Mouse (Mus musculus): ENCODE measurements around the gene Lama4. TPM values are rescaled to one million over a fixed set of nuclear protein-coding genes. Genes with fewer than 3 reads are reported as not detected.

Lama4 gene
- polyA plus RNA-seq, 1 experiment from 2014 or later: 17.5 TPM

DNA sequence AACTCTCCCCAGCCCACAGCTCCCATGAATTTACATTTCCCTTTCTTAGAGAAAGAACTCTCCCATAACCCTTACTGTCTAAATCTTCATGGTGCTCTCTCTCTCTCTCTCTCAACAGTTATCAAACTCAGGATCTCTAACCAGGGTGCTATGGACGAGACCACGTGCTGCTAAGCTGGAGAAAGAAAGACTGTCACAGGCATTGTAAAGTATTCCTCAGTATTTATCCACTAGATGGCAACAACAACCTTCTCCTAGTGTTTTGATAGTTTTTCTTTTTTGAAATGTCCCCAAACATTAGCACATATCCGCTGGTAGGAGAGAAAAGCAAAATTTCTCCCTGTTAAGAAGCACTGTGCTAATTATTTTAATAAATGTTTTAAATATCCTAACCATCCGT lies 156.1 kb downstream of the Lama4 start:
- H3K27ac ChIP-seq (ENCODE audit: low read length): no peak overlapping the region
- H3K4me2 ChIP-seq (ENCODE audit: low read length): no peak overlapping the region
- no peaks in the 10 kb centered on the region for H3K36me3 ChIP-seq (ENCODE audit: control insufficient read depth, insufficient read depth)
- no peaks in the 10 kb centered on the region for H3K9me3 ChIP-seq (ENCODE audit: control insufficient read depth, low read length)
- no peak overlapping the region for H3K4me3 ChIP-seq (replicated peaks; ENCODE audit: low read length)
- peak; percentile 70 for ATAC-seq
- H3K9ac ChIP-seq (replicated peaks; ENCODE audit: low read depth, low read length): no peak overlapping the region
- no peaks in the 10 kb centered on the region for H3K4me1 ChIP-seq (replicated peaks; ENCODE audit: control insufficient read depth, insufficient read depth, low read length)
- 37% methylated on average over 4 of the region's 4 CpGs for WGBS
- no peaks in the 10 kb centered on the region for H3K27me3 ChIP-seq (replicated peaks; ENCODE audit: control insufficient read depth, insufficient read depth, low read length)

DNA sequence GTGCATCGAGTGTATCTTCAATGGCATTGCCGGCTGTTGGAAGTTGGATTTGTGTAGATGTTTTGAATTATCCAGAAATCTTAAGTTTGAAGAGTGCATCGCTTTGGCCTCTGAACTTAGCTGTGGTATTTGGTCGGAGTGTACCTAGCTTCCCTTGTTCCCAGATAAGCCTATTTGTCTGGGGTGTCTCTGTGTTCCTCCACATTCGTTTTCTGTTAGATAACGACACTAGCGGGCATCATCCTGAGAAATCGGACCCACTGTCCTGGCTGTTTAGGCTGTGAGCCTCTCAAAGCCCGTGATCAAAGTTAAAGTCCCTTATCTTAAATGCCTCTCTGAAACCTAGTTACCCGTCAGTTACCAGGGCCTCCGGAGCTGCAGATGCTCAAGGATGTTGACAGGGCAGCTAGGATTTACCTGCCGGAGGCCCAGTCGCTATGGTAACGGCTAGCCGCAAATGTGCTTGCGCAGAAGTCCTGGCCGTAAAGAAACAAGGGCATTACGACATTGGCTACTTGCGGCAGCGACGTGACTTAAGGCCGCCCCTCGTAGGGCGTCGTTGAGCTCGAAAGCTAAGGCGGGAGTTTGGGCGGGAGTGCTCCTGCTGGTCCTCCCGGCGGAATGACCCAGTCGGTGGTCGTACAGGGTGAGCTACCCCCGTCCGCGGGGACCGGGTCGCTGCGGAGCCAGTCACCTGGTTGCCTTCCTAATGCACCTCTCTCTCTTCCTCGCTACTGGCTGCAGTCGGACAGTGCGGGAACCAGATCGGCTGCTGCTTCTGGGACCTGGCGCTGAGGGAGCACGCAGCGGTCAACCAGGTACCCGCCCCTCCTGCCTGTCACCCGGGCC lies 168.4 kb downstream of the Lama4 start, which contains the start of the genes Fam229b and Tube1:
TSS of gene Fam229b (minus strand) at position 453 of the 849 bp plus-strand sequence.
TSS of gene Tube1 (plus strand) at position 515 of the 849 bp plus-strand sequence.
- peaks cover 12% of the 10 kb centered on the region for H3K4me1 ChIP-seq (replicated peaks; ENCODE audit: control insufficient read depth, insufficient read depth, low read length)
- H3K9ac ChIP-seq (replicated peaks; ENCODE audit: low read depth, low read length): peak within 1 kb of the TSS; percentile 69
- H3K27ac ChIP-seq (ENCODE audit: low read length): peak within 1 kb of the TSS; percentile 46
- H3K9me3 ChIP-seq (ENCODE audit: control insufficient read depth, low read length): no peaks in the 10 kb centered on the region
- peak within 1 kb of the TSS; percentile 61 for H3K4me3 ChIP-seq (replicated peaks; ENCODE audit: low read length)
- no peaks in the 10 kb centered on the region for H3K27me3 ChIP-seq (replicated peaks; ENCODE audit: control insufficient read depth, insufficient read depth, low read length)
- H3K36me3 ChIP-seq (ENCODE audit: control insufficient read depth, insufficient read depth): no peaks in the 10 kb centered on the region
- WGBS: 5% methylated on average over 47 of the region's 47 CpGs
- peak within 1 kb of the TSS; percentile 78 for H3K4me2 ChIP-seq (ENCODE audit: low read length)
- peak; percentile 93 for ATAC-seq

DNA sequence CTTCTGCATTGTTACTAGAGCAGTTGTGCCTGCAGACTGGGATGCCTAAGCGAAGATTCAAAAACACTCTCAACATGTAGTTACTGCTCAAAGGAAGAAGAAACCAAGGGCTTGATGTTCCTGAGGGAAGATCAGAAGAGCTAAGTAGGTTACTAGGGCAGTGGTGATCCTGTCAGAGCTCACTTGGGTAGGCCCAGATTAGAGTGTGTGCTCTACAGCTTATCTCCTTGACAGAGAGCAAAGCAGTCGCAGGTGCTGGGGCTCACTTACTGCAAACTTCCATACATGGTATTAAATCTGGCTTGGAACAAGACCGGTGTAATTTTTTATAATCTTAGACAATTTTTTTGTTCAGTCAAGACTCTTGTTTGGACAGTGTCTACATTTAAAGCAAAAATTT lies 172.5 kb downstream of the Lama4 start:
- WGBS: 90% methylated on average over 3 of the region's 3 CpGs
- Histone ChIP-seq H3K27me3 (replicated peaks; ENCODE audit: control insufficient read depth, insufficient read depth, low read length) (no peaks in the 10 kb centered on the region), H3K4me3 (replicated peaks; ENCODE audit: low read length) (no peak overlapping the region)

DNA sequence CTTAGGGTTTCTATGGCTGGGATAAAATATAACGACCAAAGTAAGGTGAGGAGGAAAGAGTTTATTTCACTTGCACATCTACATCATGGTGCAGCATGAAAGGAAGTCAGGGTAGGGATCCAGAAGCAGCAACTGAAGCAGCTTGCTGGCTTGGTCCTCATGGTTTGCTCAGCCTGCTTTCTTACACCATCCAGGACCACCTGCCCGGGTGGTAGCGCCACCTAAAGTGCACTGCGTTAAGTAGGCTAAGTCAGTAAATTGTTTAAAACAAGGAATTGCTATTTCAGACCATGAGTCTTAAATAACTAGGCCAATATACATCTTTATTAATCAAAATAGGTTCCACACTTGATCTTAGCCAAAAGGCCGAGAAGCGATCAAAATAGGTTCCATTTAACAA lies 173.4 kb downstream of the Lama4 start:
- H3K36me3 ChIP-seq (ENCODE audit: control insufficient read depth, insufficient read depth): peaks cover 10% of the 10 kb centered on the region
- WGBS: 83% methylated on average over 6 of the region's 6 CpGs

More for the DNA sequence above, 172.5 kb downstream of the Lama4 start:
- no peak overlapping the region for H3K27ac ChIP-seq (ENCODE audit: low read length)
- peaks cover 7% of the 10 kb centered on the region for H3K36me3 ChIP-seq (ENCODE audit: control insufficient read depth, insufficient read depth)
- ATAC-seq: no peak
- no peak overlapping the region for H3K4me2 ChIP-seq (ENCODE audit: low read length)
- no peaks in the 10 kb centered on the region for H3K9me3 ChIP-seq (ENCODE audit: control insufficient read depth, low read length)
- peaks cover 12% of the 10 kb centered on the region for H3K4me1 ChIP-seq (replicated peaks; ENCODE audit: control insufficient read depth, insufficient read depth, low read length)
- H3K9ac ChIP-seq (replicated peaks; ENCODE audit: low read depth, low read length): no peak overlapping the region

DNA sequence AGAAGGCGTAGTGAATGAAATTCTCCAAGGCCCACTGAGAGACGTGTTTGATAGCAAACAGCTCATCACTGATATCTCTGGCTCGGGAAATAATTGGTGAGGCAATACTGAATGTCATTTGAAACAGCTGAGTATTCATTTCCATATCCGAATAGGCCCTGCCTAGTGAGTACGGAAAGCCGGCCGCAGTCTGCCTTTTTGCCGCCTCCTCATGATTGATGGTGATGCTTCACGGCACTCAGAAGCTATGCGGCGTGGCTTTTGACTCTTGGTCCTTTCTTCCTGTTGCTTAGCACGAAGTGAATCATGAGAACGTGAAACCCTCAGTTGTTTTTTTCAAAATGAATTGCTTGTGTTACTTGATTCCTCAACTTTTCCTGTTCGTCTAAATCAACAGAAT lies 175.5 kb downstream of the Lama4 start:
- 89% methylated on average over 14 of the region's 14 CpGs for WGBS
- peaks cover 13% of the 10 kb centered on the region for H3K36me3 ChIP-seq (ENCODE audit: control insufficient read depth, insufficient read depth)

More for the DNA sequence above, 173.4 kb downstream of the Lama4 start:
- no peak overlapping the region for H3K4me3 ChIP-seq (replicated peaks; ENCODE audit: low read length)
- ATAC-seq: no peak
- no peak overlapping the region for H3K27ac ChIP-seq (ENCODE audit: low read length)
- no peaks in the 10 kb centered on the region for H3K27me3 ChIP-seq (replicated peaks; ENCODE audit: control insufficient read depth, insufficient read depth, low read length)
- H3K9ac ChIP-seq (replicated peaks; ENCODE audit: low read depth, low read length): no peak overlapping the region
- H3K9me3 ChIP-seq (ENCODE audit: control insufficient read depth, low read length): no peaks in the 10 kb centered on the region
- H3K4me2 ChIP-seq (ENCODE audit: low read length): no peak overlapping the region
- H3K4me1 ChIP-seq (replicated peaks; ENCODE audit: control insufficient read depth, insufficient read depth, low read length): peaks cover 12% of the 10 kb centered on the region

DNA sequence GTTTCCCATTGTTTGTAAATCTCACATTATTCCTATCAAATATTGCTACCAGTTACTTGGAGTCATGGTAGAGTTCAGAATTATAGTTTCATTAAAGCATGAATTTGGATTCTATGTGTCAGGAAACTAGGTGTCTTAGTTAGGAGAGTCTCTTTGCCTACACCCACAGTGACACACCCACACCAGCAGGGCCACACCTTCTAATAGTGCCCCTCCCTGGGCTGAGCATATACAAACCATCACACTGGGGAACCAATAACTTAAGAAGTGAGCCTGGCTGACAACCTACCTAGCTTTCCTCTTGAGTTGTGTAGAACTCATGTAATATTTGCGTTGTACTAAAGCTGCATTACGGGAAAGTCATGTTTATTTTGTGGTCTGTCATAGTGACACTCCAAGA lies 176.1 kb downstream of the Lama4 start:
- no peak overlapping the region for H3K4me3 ChIP-seq (replicated peaks; ENCODE audit: low read length)
- 99% methylated on average over 2 of the region's 2 CpGs for WGBS
- H3K36me3 ChIP-seq (ENCODE audit: control insufficient read depth, insufficient read depth): peaks cover 13% of the 10 kb centered on the region

More for the DNA sequence above, 175.5 kb downstream of the Lama4 start:
- Histone ChIP-seq H3K27ac (ENCODE audit: low read length) (no peak overlapping the region), H3K27me3 (replicated peaks; ENCODE audit: control insufficient read depth, insufficient read depth, low read length) (no peaks in the 10 kb centered on the region), H3K4me1 (replicated peaks; ENCODE audit: control insufficient read depth, insufficient read depth, low read length) (0 out of 2 replicates have a peak, but pooled peaks cover under 1% of the 10 kb centered on the region), H3K4me3 (replicated peaks; ENCODE audit: low read length) (no peak overlapping the region), H3K4me2 (ENCODE audit: low read length) (no peak overlapping the region), H3K9ac (replicated peaks; ENCODE audit: low read depth, low read length) (no peak overlapping the region), H3K9me3 (ENCODE audit: control insufficient read depth, low read length) (no peaks in the 10 kb centered on the region)
- ATAC-seq: no peak

DNA sequence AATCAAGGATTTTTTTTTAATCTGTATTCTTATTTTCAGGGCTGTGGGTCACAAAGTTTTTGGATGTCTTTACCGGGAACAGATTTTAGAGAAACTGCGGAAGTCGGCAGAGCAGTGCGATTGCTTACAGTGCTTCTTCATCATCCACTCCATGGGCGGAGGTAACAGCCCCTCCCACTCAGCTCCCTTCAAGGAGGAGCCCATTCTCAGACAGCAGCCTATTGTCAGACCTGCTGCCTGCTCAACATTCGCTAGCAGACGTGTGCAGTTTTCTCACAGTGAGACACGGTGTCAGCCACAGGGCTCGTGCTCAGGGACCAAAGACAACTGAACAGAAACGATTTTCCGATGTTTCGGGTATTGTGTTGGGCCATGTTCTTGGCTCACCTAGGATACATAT lies 176.9 kb downstream of the Lama4 start:
- Histone ChIP-seq H3K27me3 (replicated peaks; ENCODE audit: control insufficient read depth, insufficient read depth, low read length) (no peaks in the 10 kb centered on the region), H3K27ac (ENCODE audit: low read length) (no peak overlapping the region), H3K36me3 (ENCODE audit: control insufficient read depth, insufficient read depth) (peaks cover 13% of the 10 kb centered on the region), H3K9ac (replicated peaks; ENCODE audit: low read depth, low read length) (no peak overlapping the region), H3K9me3 (ENCODE audit: control insufficient read depth, low read length) (no peaks in the 10 kb centered on the region), H3K4me3 (replicated peaks; ENCODE audit: low read length) (no peak overlapping the region), H3K4me1 (replicated peaks; ENCODE audit: control insufficient read depth, insufficient read depth, low read length) (no peaks in the 10 kb centered on the region), H3K4me2 (ENCODE audit: low read length) (no peak overlapping the region)
- 80% methylated on average over 12 of the region's 12 CpGs for WGBS
- no peak for ATAC-seq

More for the DNA sequence above, 176.1 kb downstream of the Lama4 start:
- H3K4me1 ChIP-seq (replicated peaks; ENCODE audit: control insufficient read depth, insufficient read depth, low read length): no peaks in the 10 kb centered on the region
- H3K9ac ChIP-seq (replicated peaks; ENCODE audit: low read depth, low read length): no peak overlapping the region
- no peaks in the 10 kb centered on the region for H3K9me3 ChIP-seq (ENCODE audit: control insufficient read depth, low read length)
- H3K4me2 ChIP-seq (ENCODE audit: low read length): no peak overlapping the region
- no peak overlapping the region for H3K27ac ChIP-seq (ENCODE audit: low read length)
- no peak for ATAC-seq
- H3K27me3 ChIP-seq (replicated peaks; ENCODE audit: control insufficient read depth, insufficient read depth, low read length): no peaks in the 10 kb centered on the region

DNA sequence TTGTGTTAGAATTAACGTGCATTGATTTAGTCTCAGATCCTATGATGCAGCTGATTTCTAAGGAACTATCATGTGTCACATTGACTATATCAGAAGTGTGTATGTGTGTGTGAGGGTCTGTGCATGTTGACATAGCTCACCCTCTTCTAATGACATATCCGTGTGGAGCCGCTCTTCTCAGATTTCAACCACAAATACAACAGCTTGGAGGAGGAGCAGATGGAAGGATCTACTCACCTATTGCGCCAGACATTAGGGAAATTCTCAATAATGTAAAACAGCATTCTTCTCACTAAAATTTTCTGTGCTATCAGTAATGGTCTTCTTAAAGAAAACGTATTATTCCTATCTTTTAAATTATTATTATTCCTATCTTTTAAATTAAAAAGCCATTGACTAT lies 191.4 kb downstream of the Lama4 start:
- H3K9ac ChIP-seq (replicated peaks; ENCODE audit: low read depth, low read length): no peak overlapping the region
- H3K36me3 ChIP-seq (ENCODE audit: control insufficient read depth, insufficient read depth): no peaks in the 10 kb centered on the region
- 94% methylated on average over 5 of the region's 5 CpGs for WGBS
- H3K4me3 ChIP-seq (replicated peaks; ENCODE audit: low read length): no peak overlapping the region
- no peak overlapping the region for H3K27ac ChIP-seq (ENCODE audit: low read length)
- no peaks in the 10 kb centered on the region for H3K27me3 ChIP-seq (replicated peaks; ENCODE audit: control insufficient read depth, insufficient read depth, low read length)
- H3K4me1 ChIP-seq (replicated peaks; ENCODE audit: control insufficient read depth, insufficient read depth, low read length): no peaks in the 10 kb centered on the region; the same call in 1 of the 2 replicates
- ATAC-seq: no peak
- no peak overlapping the region for H3K4me2 ChIP-seq (ENCODE audit: low read length)
- H3K9me3 ChIP-seq (ENCODE audit: control insufficient read depth, low read length): no peaks in the 10 kb centered on the region

DNA sequence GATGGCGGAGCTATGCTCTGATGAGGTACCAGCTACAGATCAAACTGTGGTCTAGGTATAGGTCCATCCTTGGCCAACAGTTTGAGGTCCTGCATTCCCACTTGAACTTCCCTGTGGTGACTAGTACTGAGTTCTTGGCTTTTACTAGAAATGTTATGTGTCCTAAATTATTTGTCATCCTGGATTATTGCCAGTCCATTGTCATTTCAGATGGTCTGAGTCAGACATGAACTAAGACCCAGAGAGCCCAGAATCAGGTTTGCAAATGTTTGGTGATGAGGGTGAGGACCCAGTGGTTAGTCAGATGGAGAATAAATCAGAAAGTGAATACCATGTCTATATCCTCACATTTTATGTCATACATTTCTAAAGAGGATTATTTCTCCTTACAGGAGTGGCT lies 192.0 kb downstream of the Lama4 start:
- no peak overlapping the region for H3K9ac ChIP-seq (replicated peaks; ENCODE audit: low read depth, low read length)
- WGBS: 94% methylated on average over 1 of the region's 1 CpGs
- ATAC-seq: no peak
- H3K9me3 ChIP-seq (ENCODE audit: control insufficient read depth, low read length): no peaks in the 10 kb centered on the region
- H3K4me1 ChIP-seq (replicated peaks; ENCODE audit: control insufficient read depth, insufficient read depth, low read length): no peaks in the 10 kb centered on the region
- H3K36me3 ChIP-seq (ENCODE audit: control insufficient read depth, insufficient read depth): no peaks in the 10 kb centered on the region
- H3K27me3 ChIP-seq (replicated peaks; ENCODE audit: control insufficient read depth, insufficient read depth, low read length): no peaks in the 10 kb centered on the region
- H3K4me3 ChIP-seq (replicated peaks; ENCODE audit: low read length): no peak overlapping the region
- no peak overlapping the region for H3K27ac ChIP-seq (ENCODE audit: low read length)
- H3K4me2 ChIP-seq (ENCODE audit: low read length): no peak overlapping the region
